Mouse (Mus musculus): ENCODE data around the gene Szrd1.

The Szrd1 gene

DNA sequence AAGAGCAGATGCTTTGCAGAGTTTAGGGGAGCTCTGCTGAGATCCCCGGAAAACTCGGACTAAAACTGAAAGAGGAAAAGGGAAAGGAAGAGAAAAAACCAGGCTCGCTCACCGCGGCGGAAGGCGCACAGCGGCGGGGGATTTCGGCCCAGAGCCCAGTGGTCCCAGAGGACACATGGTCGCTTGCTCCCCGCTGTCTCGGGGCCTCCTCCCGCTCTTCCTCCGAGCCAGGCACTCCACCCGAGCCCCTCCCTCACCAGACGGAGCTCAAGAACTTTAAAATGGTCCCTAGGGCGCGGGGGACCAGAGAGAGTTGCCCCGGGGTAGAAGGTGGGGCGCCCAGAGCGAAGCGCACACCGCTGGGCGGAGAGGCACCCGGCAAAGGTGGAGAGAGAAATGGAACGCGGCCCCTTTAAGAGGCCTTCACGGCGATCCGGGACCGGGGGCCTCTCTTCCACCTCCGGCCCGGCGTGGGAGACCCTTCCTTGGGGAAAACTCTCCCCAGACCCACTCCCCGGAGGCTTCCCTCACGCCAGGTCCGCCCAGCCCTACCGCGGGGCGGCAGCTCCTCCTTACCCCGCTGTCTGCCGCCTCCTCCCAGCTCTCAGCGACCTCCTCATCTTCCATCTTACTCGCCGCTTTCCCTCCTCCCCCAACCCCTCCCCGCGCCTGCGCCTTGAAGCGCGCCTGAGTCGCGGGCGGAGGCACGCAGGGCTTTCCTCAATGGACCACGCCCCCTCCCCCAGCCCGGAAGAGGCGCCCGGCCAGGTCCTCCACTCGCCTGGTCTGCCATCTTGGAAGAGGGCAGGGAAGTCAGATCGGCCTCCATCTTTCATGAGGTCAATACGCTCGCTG, at the start of gene Szrd1:
Gene Szrd1, minus strand, starts transcription at position 660 of the 855 bp plus-strand sequence.
- peak; percentile 97 to 98 for DNase-seq (ENCODE audit: low spot score in 2 of 2)

DNA sequence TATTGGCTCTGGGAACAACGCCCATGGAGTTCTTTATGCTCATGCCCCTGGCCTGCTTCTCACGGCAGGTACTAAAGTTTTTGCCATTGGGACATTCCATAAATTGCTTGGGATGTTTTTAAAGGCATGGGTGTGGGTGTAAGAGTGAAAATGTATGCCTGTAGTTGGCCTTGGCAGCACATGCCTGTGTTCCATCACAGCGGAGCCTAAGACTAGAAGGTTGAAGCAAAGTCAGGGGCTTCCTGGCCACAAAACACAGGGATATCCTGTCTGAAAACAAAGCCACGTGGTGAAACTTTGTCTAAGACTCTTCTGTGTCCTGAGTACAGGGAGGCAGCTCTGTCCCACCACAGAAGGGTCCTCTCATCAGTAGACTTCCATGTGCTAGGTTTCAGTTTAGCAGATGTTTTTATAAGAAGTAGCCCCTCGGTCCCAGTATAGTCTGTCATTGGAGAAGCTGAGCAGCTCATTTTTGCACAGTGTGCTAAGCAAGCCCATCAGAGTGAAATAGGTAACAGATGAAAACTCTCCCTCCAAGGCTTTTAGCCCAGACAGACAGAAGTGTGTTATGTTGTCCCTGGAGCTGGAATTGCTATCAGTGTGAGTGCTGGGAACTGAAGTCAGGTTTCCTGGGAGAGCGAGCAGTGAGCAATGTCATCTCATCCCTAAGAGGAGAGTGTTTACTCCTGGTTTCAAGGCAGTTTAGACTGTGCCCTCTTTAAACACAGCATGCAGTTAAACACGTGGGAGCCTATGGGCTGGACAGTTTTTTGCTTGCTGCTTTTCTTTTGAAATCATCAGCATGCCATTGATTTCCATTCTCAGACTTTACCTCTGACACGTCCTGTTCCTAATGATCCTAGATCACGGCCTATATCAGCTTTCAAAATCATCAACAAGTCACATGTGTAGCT, 47.6 kb upstream of the Szrd1 start:
- no peak for DNase-seq (ENCODE audit: low spot score in 2 of 2)

DNA sequence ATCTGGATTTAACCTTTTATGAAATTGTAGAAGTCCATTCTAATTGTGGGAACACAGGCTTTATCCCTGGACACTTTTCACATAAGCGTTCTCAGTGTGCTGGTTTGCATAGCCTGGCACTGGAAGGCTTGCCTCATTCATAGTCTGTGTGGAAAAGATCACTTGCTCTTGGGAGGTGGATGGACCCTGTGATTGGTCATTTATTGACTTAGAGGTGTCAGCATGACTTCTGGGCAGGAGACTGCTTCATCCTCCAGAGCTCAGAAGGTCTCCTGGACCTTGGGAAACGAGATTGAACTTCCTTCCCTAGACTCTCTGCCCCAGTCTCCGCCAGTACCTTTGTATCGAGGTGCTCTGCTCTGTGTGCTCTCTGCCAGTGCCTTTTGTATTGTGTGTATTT, 44.9 kb upstream of the Szrd1 start:
- no peak for DNase-seq (ENCODE audit: low spot score in 2 of 2)

DNA sequence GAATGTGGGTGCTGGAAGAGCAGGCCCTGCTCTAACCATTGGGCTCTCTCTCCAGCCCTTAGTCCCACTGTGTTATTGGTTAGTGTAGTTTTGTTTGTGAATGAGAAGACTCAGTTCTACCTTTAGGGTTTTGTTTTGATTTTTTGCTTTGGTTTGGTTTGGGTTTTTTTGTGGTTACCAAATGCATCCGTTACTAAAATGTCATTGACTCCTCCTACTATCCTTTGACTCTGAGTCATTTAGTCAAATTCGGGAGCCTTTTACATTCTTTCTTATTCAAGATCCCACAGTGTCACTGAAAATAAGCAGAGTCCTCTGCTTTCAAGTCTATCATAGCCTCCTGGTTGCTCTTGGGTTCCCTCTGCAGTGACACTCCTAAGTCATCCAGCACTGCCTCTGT, 44.4 kb upstream of the Szrd1 start:
- no peak for DNase-seq (ENCODE audit: low spot score in 2 of 2)

DNA sequence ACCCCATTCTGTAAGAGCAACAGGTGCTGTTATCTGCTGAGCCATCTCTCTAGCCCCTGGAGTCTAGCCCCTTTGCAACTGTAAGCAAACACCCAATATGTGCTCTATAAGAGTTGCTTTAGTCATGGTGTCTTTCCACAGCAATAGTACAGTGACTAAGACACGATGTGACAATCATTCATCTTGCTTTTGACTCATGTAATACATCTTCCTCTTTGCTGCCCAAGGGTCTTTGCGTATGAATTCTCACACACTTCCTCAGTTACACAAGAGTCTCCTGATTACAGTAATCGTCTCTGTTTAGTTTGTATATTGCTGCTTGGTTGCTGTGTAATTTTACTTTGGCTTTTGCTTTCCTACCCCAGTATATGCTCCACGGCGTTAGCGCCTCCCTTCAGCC, 42.4 kb upstream of the Szrd1 start:
- DNase-seq (ENCODE audit: low spot score in 2 of 2): no peak

DNA sequence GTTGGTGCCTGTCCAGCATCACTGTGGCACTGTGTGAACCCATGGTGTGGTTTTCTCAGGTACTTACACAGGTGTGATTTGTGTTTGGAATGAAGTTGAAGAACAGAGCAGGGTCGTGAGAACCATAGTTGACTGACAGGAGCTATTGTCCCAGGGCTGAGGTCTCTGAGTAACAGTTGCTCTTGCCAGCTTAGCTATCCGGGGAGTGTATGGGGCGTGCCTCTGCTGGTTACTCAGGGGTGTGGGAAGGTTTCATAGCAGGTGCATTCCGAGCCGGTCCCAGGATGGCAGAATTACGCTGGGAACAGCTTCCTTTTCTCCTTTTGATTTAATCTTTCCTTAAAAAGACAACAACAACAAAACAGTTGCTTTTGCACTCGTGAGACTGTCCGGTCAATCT, 41.3 kb upstream of the Szrd1 start:
- no peak for DNase-seq (ENCODE audit: low spot score in 2 of 2)

DNA sequence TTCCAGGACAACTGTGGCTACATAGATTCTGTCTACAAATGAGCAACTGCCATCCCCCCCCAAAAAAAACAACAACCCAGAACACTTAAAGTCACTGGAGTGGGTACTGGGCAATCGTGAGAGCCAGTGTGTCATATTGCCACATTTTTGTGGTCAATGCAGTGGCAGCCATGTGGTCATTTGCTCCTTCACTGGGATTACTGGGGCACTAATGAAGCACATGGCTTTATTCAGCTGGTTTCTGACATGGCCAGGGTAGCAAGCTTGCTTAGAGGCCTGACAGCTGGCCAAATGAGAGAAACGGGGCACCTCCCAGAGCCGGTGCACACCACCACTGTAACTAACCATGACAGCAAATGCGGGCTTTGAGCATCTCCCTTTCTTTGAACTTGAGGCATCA, 38.9 kb upstream of the Szrd1 start:
- DNase-seq (ENCODE audit: low spot score in 2 of 2): no peak

DNA sequence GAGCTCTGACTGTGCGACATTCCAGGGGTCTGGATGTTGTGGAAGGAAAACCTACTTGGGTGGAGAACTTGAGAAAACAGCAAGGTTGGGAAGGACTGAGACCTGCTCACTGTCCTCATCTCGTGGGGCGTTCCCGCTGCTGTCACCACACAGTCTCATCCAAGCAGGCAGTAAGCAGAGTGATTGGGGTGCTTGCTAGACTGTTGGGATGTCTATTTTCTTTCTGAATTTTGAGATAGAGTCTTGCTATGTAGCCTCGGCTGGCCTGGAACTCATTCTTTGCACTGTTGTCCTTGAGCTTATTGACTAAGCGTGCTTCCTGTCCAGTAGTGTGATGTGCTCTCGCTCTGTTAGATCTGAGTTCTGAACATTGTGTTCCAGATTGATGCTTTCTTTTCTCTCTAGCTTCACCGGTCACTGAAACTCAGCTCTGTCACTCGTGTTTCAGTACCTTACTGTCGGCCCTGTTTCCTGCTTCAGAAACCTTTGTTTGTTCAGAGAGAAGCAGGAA, 36.8 kb upstream of the Szrd1 start:
- DNase-seq (ENCODE audit: low spot score in 2 of 2): no peak

DNA sequence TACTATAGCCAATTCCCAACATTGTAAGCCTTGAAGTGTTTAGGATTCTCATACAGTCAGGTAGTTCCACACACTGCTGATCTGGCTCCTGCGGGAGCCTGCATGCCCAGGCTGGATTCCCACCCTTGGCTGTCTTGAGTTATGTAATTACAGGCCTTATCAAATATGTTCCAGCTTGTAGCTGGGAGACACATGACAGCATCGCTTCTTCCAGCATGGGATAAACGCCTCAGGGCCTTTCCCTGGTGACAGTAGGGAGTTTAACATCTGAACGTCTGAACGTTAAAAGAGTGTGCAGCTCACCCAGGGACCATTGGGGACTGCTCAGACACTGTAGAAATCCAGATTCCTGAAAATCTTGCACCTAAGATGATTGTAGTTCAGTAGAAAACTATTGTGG, 36.2 kb upstream of the Szrd1 start:
- no peak for DNase-seq (ENCODE audit: low spot score in 2 of 2)

DNA sequence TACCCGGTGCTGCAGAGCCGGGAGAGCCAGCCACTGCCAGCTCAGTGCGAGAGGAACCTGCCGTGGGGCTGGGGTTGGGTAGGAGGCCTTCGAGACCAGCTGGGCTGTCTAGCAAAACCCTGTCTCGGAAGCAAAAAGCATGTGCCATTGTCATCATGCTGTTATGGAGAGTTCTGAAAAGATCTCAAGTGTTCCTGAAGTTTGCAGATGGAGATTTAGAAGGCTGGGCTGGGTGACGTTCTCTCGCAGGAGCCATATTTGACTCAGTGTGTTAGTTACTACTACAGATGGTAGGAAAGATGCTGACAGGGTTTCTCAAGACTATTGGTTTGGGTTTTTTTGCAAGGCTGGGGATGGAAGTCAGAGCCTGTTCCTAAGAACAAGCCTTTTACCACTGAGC, 32.5 kb upstream of the Szrd1 start:
- no peak for DNase-seq (ENCODE audit: low spot score in 2 of 2)

DNA sequence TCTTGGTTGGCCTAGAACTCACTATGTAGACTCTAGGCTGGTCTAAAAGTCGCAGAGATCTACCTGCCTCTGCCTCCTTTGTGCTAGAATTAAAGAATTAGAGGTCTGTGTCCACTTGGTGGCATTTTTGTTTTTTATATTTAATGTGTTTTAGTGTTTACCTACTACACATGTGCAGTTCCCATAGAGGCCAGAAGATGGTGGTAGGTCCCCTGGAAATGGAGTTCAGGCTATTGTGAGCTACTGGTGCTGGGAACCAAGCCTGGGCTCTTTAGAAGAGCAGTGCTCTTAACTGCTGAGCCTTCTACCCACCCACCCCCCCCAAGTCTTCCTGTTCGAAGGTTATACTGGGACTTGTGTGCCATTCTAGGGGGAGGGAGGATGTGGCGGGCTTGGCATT, 27.6 kb upstream of the Szrd1 start:
- DNase-seq (ENCODE audit: low spot score in 2 of 2): no peak

DNA sequence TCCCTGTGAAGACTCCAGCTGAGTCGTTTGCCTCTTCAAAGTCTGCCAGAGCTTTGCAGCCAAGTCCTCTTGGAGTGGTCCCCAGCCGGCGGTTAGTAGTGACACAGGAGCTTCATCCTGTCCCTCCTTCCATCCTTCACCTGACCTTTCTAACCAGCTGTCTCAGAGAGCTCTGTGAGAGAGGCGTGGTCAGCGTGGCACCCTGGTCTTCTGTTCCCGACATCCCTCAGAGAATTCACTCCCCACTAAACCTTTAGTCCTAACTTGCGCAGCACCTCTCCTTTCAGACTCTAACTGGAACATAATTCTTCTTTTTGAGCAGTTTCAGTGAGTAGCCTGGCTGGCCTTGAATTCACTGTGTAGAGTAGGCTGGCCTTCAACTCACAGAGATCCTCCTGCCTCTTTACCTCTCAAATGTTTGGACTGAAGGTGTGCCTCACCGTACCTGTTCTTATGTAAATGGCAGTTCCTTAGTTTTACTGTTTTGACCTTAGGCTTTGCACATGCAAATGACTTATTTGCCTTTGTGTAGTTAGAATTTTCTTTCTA, 26.2 kb upstream of the Szrd1 start:
- no peak for DNase-seq (ENCODE audit: low spot score in 2 of 2)

DNA sequence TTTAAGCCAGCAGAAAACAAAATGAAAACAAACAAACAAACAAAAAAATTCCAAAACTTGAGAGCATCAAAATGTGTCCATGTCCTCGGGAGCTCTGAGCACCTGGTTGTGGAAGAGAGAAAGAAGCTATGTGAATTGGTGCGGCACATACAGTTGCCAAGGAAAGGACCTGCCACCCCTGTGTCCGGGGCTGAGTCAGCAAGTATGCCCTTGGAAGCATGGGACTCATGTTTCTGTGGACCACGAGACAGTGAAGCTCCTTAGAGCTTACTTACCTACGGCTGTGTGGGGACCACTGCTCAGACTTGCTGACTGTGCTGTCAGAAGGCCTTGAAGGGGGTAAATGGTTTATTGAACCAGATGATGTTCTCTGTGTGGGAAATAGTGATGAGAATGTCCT, 24.2 kb upstream of the Szrd1 start:
- no peak for DNase-seq (ENCODE audit: low spot score in 2 of 2)

DNA sequence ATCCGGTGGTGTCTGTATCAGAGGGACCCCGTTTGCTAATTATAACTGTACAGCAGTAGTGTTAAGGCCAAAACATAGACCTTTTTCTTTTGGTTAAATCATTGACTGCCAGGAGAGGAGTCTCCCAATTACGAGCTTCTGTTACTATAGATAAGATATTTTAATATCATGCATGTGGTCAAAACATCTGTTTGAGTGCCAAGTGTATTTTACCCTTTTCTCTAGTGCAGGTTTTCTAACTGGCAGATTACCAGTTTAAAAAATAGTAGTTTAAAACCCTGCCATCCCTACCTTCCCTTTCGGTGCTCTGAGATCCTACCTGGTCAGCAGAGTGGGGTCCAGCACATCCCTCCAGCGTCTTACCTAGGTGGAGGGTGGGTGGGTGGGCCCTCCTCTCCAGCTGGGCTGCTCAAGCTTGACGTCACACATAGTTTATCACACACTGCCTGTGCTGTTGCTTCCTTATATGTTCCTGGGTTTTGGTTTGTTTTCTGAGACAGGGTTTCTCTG, 22.2 kb upstream of the Szrd1 start:
- DNase-seq (ENCODE audit: low spot score in 2 of 2): no peak

DNA sequence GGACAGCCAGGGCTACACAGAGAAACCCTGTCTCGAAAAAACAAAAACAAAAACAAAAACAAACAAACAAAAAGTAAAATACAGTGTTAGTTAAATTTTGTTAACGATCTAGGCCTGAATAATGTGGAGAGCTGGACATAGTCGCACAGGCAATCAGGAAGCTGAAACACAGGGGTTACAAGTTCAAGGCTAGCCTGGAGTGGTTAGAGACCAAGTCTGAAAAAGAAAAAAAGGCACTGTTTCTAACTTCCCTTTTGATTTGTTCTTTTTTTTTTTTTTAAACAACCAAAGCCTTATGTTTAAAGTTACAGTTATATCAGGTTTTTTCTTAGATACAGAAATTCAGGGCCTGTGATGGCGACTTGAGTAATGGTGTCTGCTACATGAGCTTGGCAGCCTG, 20.6 kb upstream of the Szrd1 start:
- no peak for DNase-seq (ENCODE audit: low spot score in 2 of 2)

DNA sequence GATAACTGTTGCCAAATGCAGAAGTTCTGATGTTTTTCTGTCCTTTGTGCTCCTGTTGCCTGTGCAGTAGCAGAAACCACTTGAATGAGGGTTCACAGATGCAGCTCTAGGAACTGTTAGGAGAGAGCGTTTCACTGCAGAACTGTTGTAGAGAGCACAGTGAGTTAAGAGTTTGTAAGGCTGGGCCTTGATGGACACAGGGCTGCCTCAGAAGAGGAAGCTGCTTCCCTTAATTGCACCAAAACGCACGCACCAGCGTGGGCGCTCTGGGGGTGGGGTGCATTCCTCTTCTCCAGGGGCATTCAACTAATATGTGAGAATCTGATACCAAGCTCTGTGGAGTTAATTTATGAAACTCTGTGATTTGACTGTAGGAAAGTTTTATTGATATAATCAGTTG, 20.1 kb upstream of the Szrd1 start:
- no peak for DNase-seq (ENCODE audit: low spot score in 2 of 2)

DNA sequence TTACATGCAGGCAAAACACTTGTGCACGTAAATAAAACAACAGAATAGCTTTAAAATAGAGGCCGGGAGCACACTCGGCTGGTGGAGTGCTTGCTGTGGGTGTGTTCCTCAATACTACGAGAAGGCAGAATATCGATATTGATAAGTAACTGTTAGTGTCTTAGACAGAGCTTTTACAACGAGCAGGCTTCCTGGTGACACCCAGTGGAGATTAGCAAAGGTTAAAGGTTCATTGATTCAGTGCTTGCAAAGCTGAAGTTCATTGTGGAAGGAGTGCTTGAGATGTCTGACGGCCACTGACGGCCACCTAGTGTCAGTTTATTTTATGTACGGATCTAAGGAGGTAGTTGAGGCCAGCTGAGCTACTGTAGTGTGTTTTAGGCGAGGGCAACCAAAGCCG, 19.5 kb upstream of the Szrd1 start:
- no peak for DNase-seq (ENCODE audit: low spot score in 2 of 2)

DNA sequence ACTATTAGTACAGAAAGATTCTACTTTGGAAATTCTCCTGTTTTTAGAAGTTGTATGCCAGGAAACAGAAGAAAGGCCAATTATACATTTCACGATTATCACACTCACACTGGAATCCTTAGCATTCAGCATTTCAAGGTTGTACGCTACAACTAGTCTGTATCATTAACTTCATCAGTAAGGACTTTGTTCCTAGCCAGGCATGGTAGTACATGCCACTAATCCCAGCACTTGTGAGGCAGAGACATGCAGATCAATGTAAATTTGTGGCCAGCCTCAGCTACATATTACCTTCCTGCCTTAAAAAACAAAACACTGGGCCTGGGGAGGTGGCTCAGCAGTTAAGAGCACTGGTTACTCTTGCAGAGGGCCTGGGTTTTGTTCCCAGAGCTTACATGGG, 19.0 kb upstream of the Szrd1 start:
- DNase-seq (ENCODE audit: low spot score in 2 of 2): no peak

DNA sequence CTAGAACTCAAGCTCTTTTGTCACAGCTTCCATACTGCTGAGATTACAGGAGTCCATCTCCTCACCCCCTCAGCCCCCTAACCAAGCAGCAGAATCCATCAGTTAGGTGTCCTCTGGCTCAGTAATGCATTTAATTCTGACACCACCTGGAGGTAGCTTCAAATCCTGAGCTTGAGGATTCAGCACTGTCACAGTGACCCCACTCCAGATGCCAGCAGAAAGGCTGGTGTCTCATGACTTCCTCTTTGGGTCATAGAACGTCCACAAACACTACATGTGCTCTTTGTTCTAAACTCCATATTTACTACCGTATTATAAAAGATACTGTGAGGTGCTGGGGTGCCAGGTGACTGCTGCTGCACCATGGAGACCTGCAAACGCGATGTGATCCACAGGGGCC, 17.9 kb upstream of the Szrd1 start:
- DNase-seq (ENCODE audit: low spot score in 2 of 2): no peak

DNA sequence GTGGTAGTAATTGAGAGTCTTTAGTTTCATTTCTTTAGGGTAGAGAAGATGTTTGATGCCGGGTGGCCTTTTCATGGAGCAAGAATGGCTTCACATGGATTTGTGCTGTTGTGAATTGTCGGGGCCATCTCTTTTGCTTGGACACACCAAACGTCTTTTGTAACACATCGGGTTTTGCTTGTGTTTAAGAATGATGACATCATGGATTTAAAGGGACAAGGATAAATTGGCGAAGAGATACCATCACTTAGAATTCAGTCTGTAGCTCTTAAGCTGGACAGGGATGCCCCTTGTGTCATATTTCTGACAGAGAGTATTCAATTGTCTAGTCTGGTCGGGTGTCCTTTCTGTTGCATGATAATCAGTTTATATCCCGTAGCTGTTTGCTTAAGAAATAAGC, 9.5 kb upstream of the Szrd1 start:
- no peak for DNase-seq (ENCODE audit: low spot score in 2 of 2)

DNA sequence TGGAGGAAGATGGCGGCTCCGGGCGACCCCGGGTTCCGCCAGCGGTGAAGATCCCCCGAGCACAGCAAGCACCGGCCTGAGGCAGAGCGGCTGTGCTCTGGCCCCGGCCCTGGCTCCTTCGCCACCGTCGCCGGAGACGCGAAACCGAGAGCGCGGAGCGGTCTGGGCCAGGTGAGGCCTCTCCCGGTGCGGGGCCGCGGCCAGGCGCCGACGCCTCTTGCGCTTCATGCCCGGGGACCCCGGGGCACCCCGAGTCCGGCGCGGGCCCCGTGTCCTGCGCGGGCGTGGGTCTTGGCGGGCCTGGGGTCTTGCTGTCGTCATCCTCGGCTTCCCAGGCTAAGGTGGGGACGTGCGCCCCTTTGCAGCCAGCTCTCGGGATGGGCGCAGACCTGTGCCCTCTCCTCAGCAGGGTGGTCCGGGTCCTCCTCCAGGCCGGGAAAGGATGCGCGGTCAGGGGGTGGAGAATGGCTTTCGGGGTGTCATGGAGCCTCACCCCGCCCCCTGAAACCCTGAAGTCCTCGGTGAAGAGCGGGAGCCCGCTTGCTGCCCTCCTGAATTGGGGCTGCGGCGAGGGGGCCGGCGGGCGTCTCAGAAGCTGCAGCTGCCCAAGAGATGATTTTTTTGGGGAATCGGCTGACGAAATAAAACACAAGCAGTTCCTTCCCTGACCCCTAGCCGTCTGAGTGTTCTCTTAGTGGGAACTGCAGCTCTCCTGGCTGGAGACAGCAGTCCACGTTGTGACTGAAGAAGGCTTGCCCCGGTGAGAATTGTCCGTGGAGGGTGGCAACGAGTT, 8.6 kb upstream of the Szrd1 start:
- no peak for DNase-seq (ENCODE audit: low spot score in 2 of 2)
